Mouse (Mus musculus) heart, embryonic 15.5 days (tissue): ENCODE measurements around the gene Slpi. TPM values are rescaled to one million over a fixed set of nuclear protein-coding genes. Genes with fewer than 3 reads are reported as not detected.
"Not testable (repeated sequence)": the region's sequence is repeated elsewhere in the genome, so short reads cannot be mapped to it uniquely, and the experiment has no call there.

ENCODE experiments used
- ATAC-seq: fragments of 200-750 bp; cut with Nextera tagmentation; replicated peaks from 2 replicates; pipeline ENCODE4 v1.8.0; 2017; ENCODE audit warnings: low read depth, moderate TSS enrichment; ENCODE audit not compliant: insufficient number of reproducible peaks, insufficient read depth, low FRiP score
- H3K27ac ChIP-seq: fragments of 300-500 bp; sonication (generic); 2 replicates; pipeline ENCODE4 v1.5.1; 2015; ENCODE audit warnings: mild to moderate bottlenecking, inconsistent platforms
- H3K27me3 ChIP-seq: fragments of 300-500 bp; sonication (generic); 2 replicates; pipeline ENCODE4 v1.6.1; 2015; ENCODE audit warnings: inconsistent platforms
- H3K36me3 ChIP-seq: fragments of 300-500 bp; sonication (generic); 2 replicates; pipeline ENCODE4 v1.6.1; 2015; ENCODE audit warnings: mild to moderate bottlenecking, inconsistent platforms
- H3K4me1 ChIP-seq: fragments of 300-500 bp; sonication (generic); replicated peaks from 2 replicates; pipeline ENCODE4 v1.6.1; 2015; ENCODE audit warnings: inconsistent platforms
- H3K4me2 ChIP-seq: fragments of 300-500 bp; sonication (generic); 2 replicates; pipeline ENCODE4 v1.6.1; 2015; ENCODE audit warnings: inconsistent platforms, mild to moderate bottlenecking, moderate library complexity
- H3K4me3 ChIP-seq: fragments of 300-500 bp; sonication (generic); 2 replicates; pipeline ENCODE4 v1.5.1; 2015; ENCODE audit warnings: mild to moderate bottlenecking, inconsistent platforms
- H3K9ac ChIP-seq: fragments of 300-500 bp; sonication (generic); 2 replicates; pipeline ENCODE4 v1.6.1; 2015; ENCODE audit warnings: mild to moderate bottlenecking, inconsistent platforms
- H3K9me3 ChIP-seq: fragments of 300-500 bp; sonication (generic); replicated peaks from 2 replicates; pipeline ENCODE4 v1.6.1; 2016; ENCODE audit warnings: inconsistent platforms
- WGBS: fragments of 180-500 bp; shearing (Covaris S2); methylation state at CpG from one replicate; pipeline ENCODE4 v1.1.7; 2015; ENCODE audit warnings: mixed read lengths; 5-methylcytosine and 5-hydroxymethylcytosine counted together
- microRNA-seq: library from miRNA; unstranded; fragments of <30 nt; microRNA quantifications from one replicate; pipeline ENCODE4, GENCODE M21; 2016
- polyA plus RNA-seq: library from polyadenylated mRNA; unstranded; fragments of >200 nt; fragmentation: Nextera tagmentation; extraction: Ambion mirVana; gene quantifications from 2 replicates; pipeline ENCODE4 v1.2.1, GENCODE M21; 2015

Slpi gene
- polyA plus RNA-seq, 1 experiment from 2014 or later: 1.6 TPM

DNA sequence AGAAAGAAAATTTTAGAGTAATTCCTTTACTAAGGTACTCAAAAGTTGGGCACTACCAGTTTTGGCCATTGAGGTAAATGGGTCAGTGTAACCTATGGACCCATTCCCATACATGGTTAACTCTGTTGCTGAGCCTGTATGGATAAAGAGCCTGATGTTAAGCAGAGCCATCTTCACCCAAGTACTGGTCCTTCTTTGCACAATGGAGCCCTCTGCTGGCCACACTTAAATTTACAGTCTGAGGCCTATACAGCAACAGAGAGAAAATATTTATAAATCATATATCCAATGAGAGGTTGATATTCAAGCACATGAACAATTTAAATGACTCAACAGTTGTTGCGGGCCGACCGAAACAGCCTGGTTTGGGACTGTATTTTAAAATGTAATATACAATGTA, 39.9 kb downstream of the Slpi start:
- H3K4me1 ChIP-seq: no peaks in the 10 kb centered on the region
- H3K4me2 ChIP-seq: no peak overlapping the region
- no peak overlapping the region for H3K9ac ChIP-seq
- H3K27me3 ChIP-seq: no peaks in the 10 kb centered on the region
- WGBS: 87% methylated on average over 3 of the region's 3 CpGs
- no peaks in the 10 kb centered on the region for H3K36me3 ChIP-seq
- H3K27ac ChIP-seq: no peak overlapping the region
- no peak for ATAC-seq
- H3K9me3 ChIP-seq: no peaks in the 10 kb centered on the region
- no peak overlapping the region for H3K4me3 ChIP-seq

DNA sequence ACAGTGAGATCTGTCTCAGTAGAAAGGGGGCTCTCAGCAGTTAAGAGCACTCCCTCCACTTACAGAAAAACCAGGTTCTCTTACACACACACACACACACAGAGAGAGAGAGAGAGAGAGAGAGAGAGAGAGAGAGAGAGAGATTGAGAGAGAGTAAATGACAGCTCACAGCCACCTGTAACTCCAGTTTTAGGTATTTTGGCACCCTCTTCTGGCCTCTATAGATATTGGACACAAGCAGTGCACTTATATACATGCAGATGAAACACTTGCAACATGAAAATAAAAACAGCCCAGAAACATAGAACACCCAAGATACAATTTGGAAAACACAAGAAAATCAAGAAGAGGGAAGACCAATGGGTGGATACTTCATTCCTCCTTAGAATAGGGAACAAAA, 41.2 kb downstream of the Slpi start:
- not testable (repeated sequence) for H3K4me2 ChIP-seq, H3K36me3 ChIP-seq, H3K9me3 ChIP-seq, H3K4me1 ChIP-seq, ATAC-seq, H3K4me3 ChIP-seq, H3K27ac ChIP-seq, H3K9ac ChIP-seq, H3K27me3 ChIP-seq

DNA sequence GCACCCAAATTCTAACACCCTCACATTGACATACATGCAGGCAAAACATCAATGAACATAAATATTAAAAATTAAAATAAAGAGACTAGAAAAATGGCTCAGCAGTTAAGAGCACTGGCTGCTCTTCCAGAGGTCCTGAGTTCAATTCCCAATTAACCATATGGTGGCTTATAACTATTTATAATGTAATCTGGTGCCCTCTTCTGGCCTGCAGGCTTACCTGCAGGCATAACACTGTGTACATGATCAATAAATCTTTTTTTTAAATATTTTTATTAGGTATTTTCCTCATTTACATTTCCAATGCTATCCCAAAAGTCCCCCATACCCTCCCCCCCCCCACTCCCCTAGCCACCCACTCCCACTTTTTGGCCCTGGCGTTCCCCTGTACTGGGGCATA, 45.2 kb downstream of the Slpi start:
- not testable (repeated sequence) for H3K9me3 ChIP-seq, ATAC-seq, H3K36me3 ChIP-seq, H3K4me3 ChIP-seq, H3K4me2 ChIP-seq, H3K9ac ChIP-seq, H3K27me3 ChIP-seq, H3K27ac ChIP-seq, H3K4me1 ChIP-seq
- WGBS: 85% methylated on average over 1 of the region's 1 CpGs

GRCm38 (mm10) chr2:164332440-164332839, 56.5 kb downstream of the Slpi start, which contains the start of gene Svs5:
TSS of gene Svs5 (plus strand) at chr2:164332740.
- H3K4me3 ChIP-seq, H3K4me1 ChIP-seq, H3K9ac ChIP-seq, H3K9me3 ChIP-seq, H3K27me3 ChIP-seq, H3K27ac ChIP-seq, H3K4me2 ChIP-seq, H3K36me3 ChIP-seq, ATAC-seq: not testable (repeated sequence)
- WGBS: 54% methylated on average over 3 of the region's 3 CpGs

DNA sequence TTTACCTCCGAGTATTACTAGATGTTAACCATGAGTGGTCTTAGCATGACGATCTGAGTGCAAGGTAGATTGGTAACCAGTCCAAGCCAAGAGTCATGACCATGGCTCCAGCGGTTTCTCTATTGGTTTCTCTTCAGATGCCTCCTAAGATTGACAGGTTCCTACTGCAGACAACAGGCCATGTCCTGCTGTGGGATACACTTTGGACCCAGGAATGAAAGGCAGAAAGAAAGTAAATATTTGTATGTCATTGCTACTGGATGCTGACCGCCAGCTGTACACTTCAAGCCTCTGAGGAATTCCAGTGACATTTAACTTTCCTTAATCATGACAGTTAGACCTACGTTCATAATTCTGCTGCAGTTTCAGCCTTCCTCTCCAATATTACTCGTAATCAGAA, 67.9 kb downstream of the Slpi start:
- WGBS: 76% methylated on average over 6 of the region's 6 CpGs
- Histone ChIP-seq H3K4me2 (no peak overlapping the region), H3K9me3 (no peaks in the 10 kb centered on the region), H3K27me3 (no peaks in the 10 kb centered on the region; the same call in 1 of the 2 replicates), H3K4me1 (no peaks in the 10 kb centered on the region), H3K9ac (no peak overlapping the region), H3K27ac (no peak overlapping the region), H3K4me3 (no peak overlapping the region), H3K36me3 (no peaks in the 10 kb centered on the region)
- no peak for ATAC-seq

- not testable (repeated sequence) for H3K27me3 ChIP-seq, H3K36me3 ChIP-seq, H3K4me1 ChIP-seq, H3K4me2 ChIP-seq, ATAC-seq, H3K4me3 ChIP-seq, H3K27ac ChIP-seq, H3K9me3 ChIP-seq, H3K9ac ChIP-seq
- WGBS: 80% methylated on average over 1 of the region's 1 CpGs
Observed at GRCm38 (mm10) chr2:164316451-164316850, 72.4 kb downstream of the Slpi start, which contains the start of gene Svs6. TSS of gene Svs6 (plus strand) at chr2:164316751.

DNA sequence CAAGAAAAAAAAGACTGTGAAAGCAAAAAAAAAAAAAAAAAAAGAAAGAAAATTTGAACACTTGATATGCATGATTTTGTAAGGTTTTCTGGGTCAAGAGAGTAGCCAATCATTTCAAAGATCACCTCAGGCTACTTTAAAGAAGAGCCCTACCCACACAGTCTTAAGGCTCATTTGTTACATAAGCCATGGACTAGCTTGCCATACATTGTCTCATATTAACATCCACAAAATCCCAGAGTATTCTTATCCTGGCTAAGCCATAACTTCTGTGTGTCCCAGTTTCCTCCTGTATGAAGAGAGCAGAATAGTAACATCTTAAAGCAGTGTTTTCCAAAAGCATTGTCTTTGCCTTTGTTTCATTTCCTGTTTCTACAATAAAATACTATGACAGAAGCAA, 73.4 kb downstream of the Slpi start:
- not testable (repeated sequence) for ATAC-seq, H3K4me3 ChIP-seq, H3K9ac ChIP-seq

DNA sequence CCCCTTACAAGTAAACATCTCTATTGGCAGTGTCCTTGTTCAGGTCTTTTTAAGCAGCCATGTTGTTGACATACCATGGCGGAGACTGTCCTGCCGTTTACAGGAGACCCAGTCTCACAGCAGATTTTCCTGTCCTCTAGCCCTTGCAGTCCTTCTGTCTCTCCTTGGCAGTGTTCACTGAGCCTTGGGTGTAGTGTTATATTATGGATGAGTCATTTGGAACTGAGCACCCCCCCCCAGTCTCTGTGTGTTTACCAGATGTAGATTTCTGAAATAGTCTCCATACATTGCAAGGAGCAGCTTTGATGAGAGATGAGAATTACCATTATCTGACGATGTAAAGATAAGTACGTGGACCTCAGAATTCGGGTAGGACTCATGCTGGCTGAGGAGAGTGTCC, 76.3 kb downstream of the Slpi start:
- Histone ChIP-seq H3K4me3 (no peak overlapping the region), H3K4me2 (no peak overlapping the region), H3K27ac (no peak overlapping the region), H3K4me1 (no peaks in the 10 kb centered on the region), H3K36me3 (no peaks in the 10 kb centered on the region), H3K9ac (no peak overlapping the region), H3K27me3 (no peaks in the 10 kb centered on the region), H3K9me3 (no peaks in the 10 kb centered on the region)
- ATAC-seq: no peak
- 74% methylated on average over 5 of the region's 5 CpGs for WGBS

More for the DNA sequence above, 73.4 kb downstream of the Slpi start:
- H3K9me3 ChIP-seq, H3K27ac ChIP-seq, H3K4me1 ChIP-seq, H3K36me3 ChIP-seq, H3K27me3 ChIP-seq, H3K4me2 ChIP-seq: not testable (repeated sequence)

Small RNA genes within 50 kb of the gene (microRNA-seq; reads per million reads assigned to microRNA genes)
- gene Mir7678: not detected

Other genes with a start within 250 kb of the Slpi start
- 0.20 and 0.24 TPM in 2 replicates for gene Kcns1, start 218.0 kb downstream of the Slpi start, polyA plus RNA-seq
- not detected in 2 replicates for gene Wfdc5, start 206.4 kb downstream of the Slpi start, polyA plus RNA-seq
- not detected in 2 replicates for gene Wfdc12, start 198.5 kb downstream of the Slpi start, polyA plus RNA-seq
- gene Wfdc15a, start 189.0 kb downstream of the Slpi start, polyA plus RNA-seq: not detected in 2 replicates
- gene Wfdc15b, start 167.4 kb downstream of the Slpi start, polyA plus RNA-seq: not detected in 2 replicates
- not detected in 2 replicates for gene Svs2, start 150.6 kb downstream of the Slpi start, polyA plus RNA-seq
- gene Svs3b, start 132.5 kb downstream of the Slpi start, polyA plus RNA-seq: not detected in 2 replicates
- not detected in 2 replicates for gene Svs4, start 110.6 kb downstream of the Slpi start, polyA plus RNA-seq
- gene Svs3a, start 99.8 kb downstream of the Slpi start, polyA plus RNA-seq: not detected in 2 replicates
- gene Svs6, start 72.3 kb downstream of the Slpi start, polyA plus RNA-seq: not detected in 2 replicates
- gene Svs5, start 56.4 kb downstream of the Slpi start, polyA plus RNA-seq: not detected in 2 replicates
- gene Rbpjl, start 14.0 kb upstream of the Slpi start, polyA plus RNA-seq: 0.25 and 0.80 TPM in 2 replicates
- 8.4 and 14.9 TPM in 2 replicates for gene Matn4, start 16.1 kb upstream of the Slpi start, polyA plus RNA-seq
- 41.9 and 56.5 TPM in 2 replicates for gene Sdc4, start 54.8 kb upstream of the Slpi start, polyA plus RNA-seq
- gene Sys1, start 67.9 kb upstream of the Slpi start, polyA plus RNA-seq: 32.0 and 40.4 TPM in 2 replicates
- 10.5 and 13.5 TPM in 2 replicates for gene Gm20458, start 71.9 kb upstream of the Slpi start, polyA plus RNA-seq
- not detected in 2 replicates for gene Trp53tg5, start 84.6 kb upstream of the Slpi start, polyA plus RNA-seq
- 8.6 and 16.5 TPM in 2 replicates for gene Dbndd2, start 97.0 kb upstream of the Slpi start, polyA plus RNA-seq
- 42.1 and 54.1 TPM in 2 replicates for gene Pigt, start 108.4 kb upstream of the Slpi start, polyA plus RNA-seq
- gene Wfdc2, start 173.3 kb upstream of the Slpi start, polyA plus RNA-seq: 10.0 and 39.8 TPM in 2 replicates
- gene Spint3, start 184.4 kb upstream of the Slpi start, polyA plus RNA-seq: not detected in 2 replicates
- 0.21 and 0.47 TPM in 2 replicates for gene Wfdc6a, start 196.4 kb upstream of the Slpi start, polyA plus RNA-seq
- gene Eppin, start 204.5 kb upstream of the Slpi start, polyA plus RNA-seq: not detected in 2 replicates
- gene Wfdc6b, start 224.4 kb upstream of the Slpi start, polyA plus RNA-seq: not detected in 2 replicates
- not detected in 2 replicates for gene Wfdc8, start 224.5 kb upstream of the Slpi start, polyA plus RNA-seq
- gene Wfdc16, start 249.7 kb upstream of the Slpi start, polyA plus RNA-seq: not detected in 2 replicates